Mouse (Mus musculus) activated CD4-positive, CD25-positive, alpha-beta regulatory T cell, adult 9 weeks (primary cell): ENCODE results near the gene Csk. TPM values are rescaled to one million over a fixed set of nuclear protein-coding genes. Genes with fewer than 3 reads are reported as not detected.

Experiments used
- polyA plus RNA-seq: library from polyadenylated mRNA; unstranded; fragments of 100-300 nt; shearing (Covaris generic); gene quantifications from one replicate; pipeline ENCODE4 v1.2.1, GENCODE M21; 2017

Csk gene
- polyA plus RNA-seq = 230 TPM

DNA sequence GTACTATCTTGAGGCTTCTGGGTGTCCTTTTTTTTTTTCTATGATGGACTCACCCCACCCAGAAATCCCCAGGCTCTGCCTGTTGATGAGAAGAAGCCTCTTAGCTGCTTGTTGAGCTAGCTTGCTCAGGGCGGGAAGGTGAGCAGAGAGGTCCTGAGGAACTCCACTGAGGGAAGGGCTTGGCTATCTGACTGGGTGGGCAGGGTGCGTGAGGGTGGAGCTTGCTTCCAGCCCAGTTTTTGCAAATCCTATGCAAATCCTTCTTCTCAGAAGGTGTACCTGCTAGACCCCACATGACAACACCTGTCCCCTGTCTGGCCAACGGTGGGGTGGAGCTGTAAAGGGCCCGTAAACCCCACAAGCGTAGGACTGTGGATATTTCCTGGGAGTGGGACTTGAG, at the start of gene Csk:
TSS of gene Csk (minus strand) at position 349 of the 400 bp plus-strand sequence.

GRCm38 (mm10) chr9:57687751-57688150, 34.3 kb upstream of the Csk start, which contains the start of gene Cyp1a1:
Cyp1a1 (plus strand) TSS chr9:57687928.

DNA sequence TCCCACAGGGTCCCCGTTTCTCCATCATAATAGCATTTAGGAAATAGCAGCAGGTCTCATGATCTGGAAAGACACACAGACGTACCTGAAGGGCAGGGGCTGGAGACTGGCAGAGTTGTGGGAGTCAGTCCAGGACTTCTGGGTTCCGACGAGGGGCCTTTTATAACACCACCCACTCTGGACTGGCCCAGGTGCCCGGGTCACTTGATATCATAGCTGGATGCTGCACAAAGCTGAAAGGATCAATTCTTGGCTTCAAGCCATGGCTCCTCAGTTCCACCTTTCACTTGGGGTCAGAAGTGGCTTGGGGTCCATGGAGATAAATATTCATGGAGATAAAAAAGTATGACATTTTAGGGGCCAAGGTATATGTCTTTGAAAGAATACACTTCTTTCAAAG, 30.1 kb upstream of the Csk start, which contains the start of gene Cyp1a2:
TSS of gene Cyp1a2 (minus strand) at position 184 of the 400 bp plus-strand sequence.

GRCm38 (mm10) chr9:57620674-57621073, 32.8 kb downstream of the Csk start, which contains the start of gene Lman1l:
Lman1l (minus strand) TSS chr9:57620774.

GRCm38 (mm10) chr9:57606139-57606851, 47.1 kb downstream of the Csk start, which contains the start of gene Cplx3:
Cplx3 (minus strand) TSS chr9:57606281.

DNA sequence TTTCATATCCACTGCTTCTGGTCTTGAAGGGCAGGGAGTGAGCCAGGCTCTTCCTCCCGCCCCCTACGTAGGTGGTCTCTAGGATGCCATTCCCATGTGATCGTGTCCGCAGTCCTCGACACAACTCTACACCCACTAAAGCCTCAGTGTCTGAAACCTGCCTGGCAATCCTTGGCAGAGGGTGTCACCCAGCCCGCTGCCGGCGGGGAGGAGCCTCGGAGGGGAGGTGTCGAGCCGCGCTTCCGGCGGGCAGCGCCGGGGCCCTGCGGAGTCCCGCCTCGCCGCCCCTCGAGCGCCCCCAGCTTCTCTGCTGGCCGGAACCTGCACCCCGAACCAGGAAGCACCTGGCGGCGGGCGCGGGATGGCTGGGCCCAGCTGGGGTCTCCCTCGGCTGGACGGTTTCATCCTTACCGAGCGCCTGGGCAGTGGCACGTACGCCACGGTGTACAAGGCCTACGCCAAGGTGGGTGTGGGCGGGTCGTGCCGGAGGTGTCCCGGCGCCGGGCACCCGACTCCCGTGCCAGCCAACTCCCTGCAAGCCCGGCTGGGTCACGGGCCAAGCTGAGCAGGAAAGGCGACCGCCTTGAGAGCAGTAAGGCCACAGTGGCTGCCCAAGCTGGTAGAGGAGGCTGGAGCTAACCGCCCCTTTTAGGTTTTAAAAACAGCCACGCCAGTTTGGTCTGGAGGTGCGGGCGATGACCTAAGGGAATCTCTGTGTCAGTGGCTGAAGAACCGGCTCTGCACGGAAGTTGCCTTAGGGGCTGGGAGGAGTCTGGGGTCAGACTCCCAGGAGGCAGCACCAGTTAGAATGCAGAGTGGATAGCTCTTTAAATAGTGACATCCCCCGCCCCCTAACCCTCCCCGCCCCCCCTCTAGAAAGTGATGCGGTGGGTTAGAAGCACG, 64.0 kb downstream of the Csk start, which contains the start of gene Ulk3:
TSS of gene Ulk3 (plus strand) at position 229 of the 903 bp plus-strand sequence.

Other genes with a start within 250 kb of the Csk start
- 143 TPM for gene Ppcdc, start 213.5 kb downstream of the Csk start, polyA plus RNA-seq
- 0.23 TPM for gene Scamp5, start 185.6 kb downstream of the Csk start, polyA plus RNA-seq
- 0.20 TPM for gene Rpp25, start 149.6 kb downstream of the Csk start, polyA plus RNA-seq
- 232 TPM for gene Cox5a, start 132.4 kb downstream of the Csk start, polyA plus RNA-seq
- 11.1 TPM for gene Fam219b, start 116.1 kb downstream of the Csk start, polyA plus RNA-seq
- 20.1 TPM for gene Mpi, start 100.9 kb downstream of the Csk start, polyA plus RNA-seq
- gene Scamp2, start 92.7 kb downstream of the Csk start, polyA plus RNA-seq = 112 TPM
- 87.6 TPM for gene Ulk3, start 64.2 kb downstream of the Csk start, polyA plus RNA-seq
- not detected for gene Cplx3, start 47.4 kb downstream of the Csk start, polyA plus RNA-seq
- gene Lman1l, start 32.9 kb downstream of the Csk start, polyA plus RNA-seq = 0.27 TPM
- gene Cyp1a2, start 30.1 kb upstream of the Csk start, polyA plus RNA-seq = not detected
- gene Cyp1a1, start 34.3 kb upstream of the Csk start, polyA plus RNA-seq = 0.24 TPM
- 51.7 TPM for gene Edc3, start 54.9 kb upstream of the Csk start, polyA plus RNA-seq
- gene Clk3, start 112.2 kb upstream of the Csk start, polyA plus RNA-seq = 150 TPM
- 56.0 TPM for gene Arid3b, start 183.2 kb upstream of the Csk start, polyA plus RNA-seq